Mouse (Mus musculus): ENCODE data around the gene Arl15. TPM values are rescaled to one million over a fixed set of nuclear protein-coding genes. Genes with fewer than 3 reads are reported as not detected.

The Arl15 gene
- polyA plus RNA-seq, 1 experiment from 2014 or later: 1.5 TPM

- H3K36me3 ChIP-seq (replicated peaks; ENCODE audit: insufficient read depth, low read length): no peaks in the 10 kb centered on the region
- TF ChIP-seq EP300 (IDR thresholded peaks at IDR 0.05; ENCODE audit: low read depth) (no peak), CTCF (IDR thresholded peaks at IDR 0.05; ENCODE audit: low read depth) (no peak)
- WGBS (ENCODE audit: insufficient replicate concordance): 71% methylated on average over 3 of the region's 3 CpGs
- no peak overlapping the region for H3K9ac ChIP-seq (replicated peaks)
- H3K27me3 ChIP-seq (ENCODE audit: insufficient read depth, low read length): no peaks in the 10 kb centered on the region
- H3K27ac ChIP-seq (ENCODE audit: low read depth): no peak overlapping the region
- H3K4me3 ChIP-seq (ENCODE audit: low read depth, low read length): no peak overlapping the region
- ATAC-seq (no peak), DNase-seq (no peak)
- H3K9me3 ChIP-seq (ENCODE audit: low read length): no peaks in the 10 kb centered on the region
- H3K4me1 ChIP-seq (ENCODE audit: insufficient read depth): no peaks in the 10 kb centered on the region
- no peak overlapping the region for H3K4me2 ChIP-seq (ENCODE audit: low read depth, low read length)
Observed at GRCm38 (mm10) chr13:114048688-114049087, 254.4 kb downstream of the Arl15 start.

- Histone ChIP-seq H3K27ac (ENCODE audit: low read depth) (no peak overlapping the region), H3K27me3 (ENCODE audit: insufficient read depth, low read length) (no peaks in the 10 kb centered on the region), H3K9ac (replicated peaks) (no peak overlapping the region), H3K9me3 (ENCODE audit: low read length) (no peaks in the 10 kb centered on the region), H3K4me2 (ENCODE audit: low read depth, low read length) (no peak overlapping the region), H3K36me3 (replicated peaks; ENCODE audit: insufficient read depth, low read length) (no peaks in the 10 kb centered on the region), H3K4me3 (ENCODE audit: low read depth, low read length) (no peak overlapping the region), H3K4me1 (ENCODE audit: insufficient read depth) (no peaks in the 10 kb centered on the region)
- ATAC-seq (no peak), DNase-seq (no peak)
- no peak for TF ChIP-seq CTCF (IDR thresholded peaks at IDR 0.05; ENCODE audit: low read depth)
- TF ChIP-seq EP300 (IDR thresholded peaks at IDR 0.05; ENCODE audit: low read depth): no peak
- 75% methylated on average over 9 of the region's 9 CpGs for WGBS (ENCODE audit: insufficient replicate concordance)
Observed at GRCm38 (mm10) chr13:114051151-114051850, 257.0 kb downstream of the Arl15 start.

GRCm38 (mm10) chr13:114052426-114053205 is 258.3 kb downstream of the Arl15 start:
- Histone ChIP-seq H3K4me2 (ENCODE audit: low read depth, low read length) (no peak overlapping the region), H3K9me3 (ENCODE audit: low read length) (no peaks in the 10 kb centered on the region), H3K36me3 (replicated peaks; ENCODE audit: insufficient read depth, low read length) (no peaks in the 10 kb centered on the region), H3K4me3 (ENCODE audit: low read depth, low read length) (no peak overlapping the region), H3K27me3 (ENCODE audit: insufficient read depth, low read length) (no peaks in the 10 kb centered on the region), H3K27ac (ENCODE audit: low read depth) (no peak overlapping the region), H3K4me1 (ENCODE audit: insufficient read depth) (no peaks in the 10 kb centered on the region), H3K9ac (replicated peaks) (no peak overlapping the region)
- TF ChIP-seq CTCF (IDR thresholded peaks at IDR 0.05; ENCODE audit: low read depth) (no peak), EP300 (IDR thresholded peaks at IDR 0.05; ENCODE audit: low read depth) (no peak)
- ATAC-seq: no peak
- no peak for DNase-seq
- WGBS (ENCODE audit: insufficient replicate concordance): 81% methylated on average over 15 of the region's 15 CpGs

- no peak for ATAC-seq
- H3K4me2 ChIP-seq (ENCODE audit: low read depth, low read length): no peak overlapping the region
- H3K4me1 ChIP-seq (ENCODE audit: insufficient read depth): no peaks in the 10 kb centered on the region
- no peak overlapping the region for H3K9ac ChIP-seq (replicated peaks)
- DNase-seq: no peak
- no peak for TF ChIP-seq EP300 (IDR thresholded peaks at IDR 0.05; ENCODE audit: low read depth)
- no peak for TF ChIP-seq CTCF (IDR thresholded peaks at IDR 0.05; ENCODE audit: low read depth)
- H3K9me3 ChIP-seq (ENCODE audit: low read length): no peaks in the 10 kb centered on the region
- 92% methylated on average over 2 of the region's 2 CpGs for WGBS (ENCODE audit: insufficient replicate concordance)
- H3K27me3 ChIP-seq (ENCODE audit: insufficient read depth, low read length): no peaks in the 10 kb centered on the region
- H3K36me3 ChIP-seq (replicated peaks; ENCODE audit: insufficient read depth, low read length): no peaks in the 10 kb centered on the region
- H3K27ac ChIP-seq (ENCODE audit: low read depth): no peak overlapping the region
- H3K4me3 ChIP-seq (ENCODE audit: low read depth, low read length): no peak overlapping the region
Observed at GRCm38 (mm10) chr13:114053261-114053660, 259.0 kb downstream of the Arl15 start.

GRCm38 (mm10) chr13:114055686-114056085 is 261.4 kb downstream of the Arl15 start:
- no peaks in the 10 kb centered on the region for H3K27me3 ChIP-seq (ENCODE audit: insufficient read depth, low read length)
- WGBS (ENCODE audit: insufficient replicate concordance): 85% methylated on average over 9 of the region's 9 CpGs
- H3K9me3 ChIP-seq (ENCODE audit: low read length): no peaks in the 10 kb centered on the region
- no peak overlapping the region for H3K4me3 ChIP-seq (ENCODE audit: low read depth, low read length)
- ATAC-seq (no peak), DNase-seq (no peak)
- H3K36me3 ChIP-seq (replicated peaks; ENCODE audit: insufficient read depth, low read length): no peaks in the 10 kb centered on the region
- no peak overlapping the region for H3K9ac ChIP-seq (replicated peaks)
- H3K27ac ChIP-seq (ENCODE audit: low read depth): no peak overlapping the region
- H3K4me1 ChIP-seq (ENCODE audit: insufficient read depth): no peaks in the 10 kb centered on the region
- TF ChIP-seq EP300 (IDR thresholded peaks at IDR 0.05; ENCODE audit: low read depth) (no peak), CTCF (IDR thresholded peaks at IDR 0.05; ENCODE audit: low read depth) (no peak)
- no peak overlapping the region for H3K4me2 ChIP-seq (ENCODE audit: low read depth, low read length)

GRCm38 (mm10) chr13:114060258-114060657 is 266.0 kb downstream of the Arl15 start:
- no peaks in the 10 kb centered on the region for H3K36me3 ChIP-seq (replicated peaks; ENCODE audit: insufficient read depth, low read length)

More at GRCm38 (mm10) chr13:114060258-114060657, 266.0 kb downstream of the Arl15 start:
- peak overlapping the region; percentile 58 for H3K27ac ChIP-seq (ENCODE audit: low read depth)
- H3K9ac ChIP-seq (replicated peaks): no peak overlapping the region
- peak; percentile 57 for DNase-seq
- peak; percentile 92 for ATAC-seq
- no peaks in the 10 kb centered on the region; the same call in 1 of the 2 replicates for H3K9me3 ChIP-seq (ENCODE audit: low read length)
- no peaks in the 10 kb centered on the region for H3K4me1 ChIP-seq (ENCODE audit: insufficient read depth)
- no peak overlapping the region for H3K4me2 ChIP-seq (ENCODE audit: low read depth, low read length)
- 66% methylated on average over 6 of the region's 6 CpGs for WGBS (ENCODE audit: insufficient replicate concordance)
- no peaks in the 10 kb centered on the region for H3K27me3 ChIP-seq (ENCODE audit: insufficient read depth, low read length)
- TF ChIP-seq EP300 (IDR thresholded peaks at IDR 0.05; ENCODE audit: low read depth): peak; percentile 65; the same call in 1 of the 2 replicates
- TF ChIP-seq CTCF (IDR thresholded peaks at IDR 0.05; ENCODE audit: low read depth): no peak
- no peak overlapping the region for H3K4me3 ChIP-seq (ENCODE audit: low read depth, low read length)
